In genomic region chr5:75900231-75900920, GRCm38 (mm10) we compare ENCODE assay signal across 15 mouse cellular contexts.
DNase-seq lines count a peak whose midpoint lies in the region; ATAC-seq lines count a peak whose summit lies in the region.
"Had no signal": no experiment of that assay in that cellular context is flagged by ENCODE, and none has a peak within 500 bp of the region (broad histone marks: within the 10 kb centered on the region; RNA-seq: fewer than 3 reads in every experiment).

No protein-coding gene starts in this region.

- no peak overlapping the region for H3K4me2 ChIP-seq in midbrain, embryonic 16.5 days (ENCODE audit: low read length)
- no peak overlapping the region for H3K4me2 ChIP-seq in kidney, embryonic 15.5 days
- H3K4me2 ChIP-seq: limb, embryonic 12.5 days; neural tube, embryonic 13.5 days had no signal

- H3K36me3 ChIP-seq in midbrain, embryonic 16.5 days (ENCODE audit: control insufficient read depth, insufficient read depth, low read length), result no peaks in the 10 kb centered on the region
- H3K36me3 ChIP-seq in midbrain, embryonic 10.5 days, result no peaks in the 10 kb centered on the region
- no peaks in the 10 kb centered on the region for H3K36me3 ChIP-seq in kidney, embryonic 15.5 days
- H3K36me3 ChIP-seq: hindbrain, embryonic 10.5 days; limb, embryonic 12.5 days; neural tube, embryonic 13.5 days had no signal

- H3K9me3 ChIP-seq in midbrain, embryonic 16.5 days (replicated peaks; ENCODE audit: control insufficient read depth, low read length, poor library complexity, severe bottlenecking), result no peaks in the 10 kb centered on the region
- H3K9me3 ChIP-seq in midbrain, embryonic 10.5 days (replicated peaks), result no peaks in the 10 kb centered on the region
- H3K9me3 ChIP-seq in kidney, embryonic 15.5 days (replicated peaks), result no peaks in the 10 kb centered on the region
- H3K9me3 ChIP-seq: hindbrain, embryonic 10.5 days; limb, embryonic 12.5 days; megakaryocyte, embryonic 14.5 days; neural tube, embryonic 13.5 days had no signal

- H3K4me1 ChIP-seq in midbrain, embryonic 16.5 days (ENCODE audit: control insufficient read depth, insufficient read depth, low read length), result no peaks in the 10 kb centered on the region; the same call in 1 of the 2 replicates
- H3K4me1 ChIP-seq in midbrain, embryonic 10.5 days, result peaks cover 37% of the 10 kb centered on the region
- peaks cover 15% of the 10 kb centered on the region for H3K4me1 ChIP-seq in kidney, embryonic 15.5 days

- no peak overlapping the region for H3K27ac ChIP-seq in midbrain, embryonic 16.5 days (ENCODE audit: low read length)
- no peak overlapping the region for H3K27ac ChIP-seq in midbrain, embryonic 10.5 days (replicated peaks)
- 0 out of 2 replicates have a peak overlapping the region, but pooled peaks have one; percentile 28 for H3K27ac ChIP-seq in kidney, embryonic 15.5 days
- H3K27ac ChIP-seq: hindbrain, embryonic 10.5 days; limb, embryonic 12.5 days; neural tube, embryonic 13.5 days had no signal

- H3K9ac ChIP-seq in midbrain, embryonic 16.5 days (ENCODE audit: low read depth, low read length), result no peak overlapping the region
- no peak overlapping the region for H3K9ac ChIP-seq in kidney, embryonic 15.5 days
- H3K9ac ChIP-seq: limb, embryonic 12.5 days; neural tube, embryonic 13.5 days had no signal

- DNase-seq in adrenal gland, adult 2 months, result peak; percentile 80
- no peak for DNase-seq in adrenal gland, postnatal 4 days (ENCODE audit: low spot score in 2 of 2)
- DNase-seq in midbrain, embryonic 10.5 days (ENCODE audit: low spot score), result no peak
- peak; percentile 53 to 73 for DNase-seq in lung, postnatal 4 days
- DNase-seq in spleen, adult 18-20 months, result no peak
- DNase-seq: cerebellum, adult 18-20 months; right cerebral cortex, postnatal 25 days; thymus, adult 2 months had no signal

- no peaks in the 10 kb centered on the region for H3K27me3 ChIP-seq in midbrain, embryonic 16.5 days (ENCODE audit: control insufficient read depth, insufficient read depth, low read depth, low read length)
- H3K27me3 ChIP-seq in midbrain, embryonic 10.5 days (ENCODE audit: low read depth, poor library complexity, severe bottlenecking), result no peaks in the 10 kb centered on the region
- no peaks in the 10 kb centered on the region for H3K27me3 ChIP-seq in kidney, embryonic 15.5 days
- H3K27me3 ChIP-seq: limb, embryonic 12.5 days; neural tube, embryonic 13.5 days had no signal

- no peak overlapping the region for H3K4me3 ChIP-seq in midbrain, embryonic 16.5 days (ENCODE audit: low read depth, low read length)
- no peak overlapping the region for H3K4me3 ChIP-seq in midbrain, embryonic 10.5 days
- H3K4me3 ChIP-seq in kidney, embryonic 15.5 days (replicated peaks), result no peak overlapping the region
- H3K4me3 ChIP-seq: hindbrain, embryonic 10.5 days; limb, embryonic 12.5 days; megakaryocyte, embryonic 14.5 days; neural tube, embryonic 13.5 days had no signal

- ATAC-seq in midbrain, embryonic 16.5 days, result peak; percentile 32; the same call in 1 of the 2 replicates
- no peak for ATAC-seq in kidney, embryonic 15.5 days (replicated peaks; ENCODE audit: low FRiP score)
- no peak for ATAC-seq in megakaryocyte-erythroid progenitor cell, adult 5-6 weeks (replicated peaks; ENCODE audit: low FRiP score, low TSS enrichment, poor library complexity, severe bottlenecking)

- WGBS in midbrain, embryonic 16.5 days, result 60% methylated on average over 16 of the region's 16 CpGs
- 62% methylated on average over 16 of the region's 16 CpGs for WGBS in midbrain, embryonic 10.5 days
- 39% methylated on average over 16 of the region's 16 CpGs for WGBS in kidney, embryonic 15.5 days

Comparison
In these comparisons a context has a peak if more than half of its experiments do, and no peak if none do; other contexts are left out.
1. DNase-seq: peak in adrenal gland, adult 2 months (single experiment) and lung, postnatal 4 days (2 of 2); none in adrenal gland, postnatal 4 days (0 of 2), midbrain, embryonic 10.5 days (single experiment) and spleen, adult 18-20 months (0 of 2).